Mouse (Mus musculus) heart, adult 18-20 months (tissue): Measurements from ENCODE around the gene Lrrc4. TPM values are rescaled to one million over a fixed set of nuclear protein-coding genes. Genes with fewer than 3 reads are reported as not detected.

ENCODE experiments used
- DNase-seq, 2 experiments: peaks; one replicate each; pipeline ENCODE4 v3.0.0; 2021 to 2022; ENCODE audit warnings: mixed read lengths in 1 of 2
- long read RNA-seq, 2 experiments: library from polyadenylated mRNA; stranded (forward); transcript quantifications; one replicate each; pipeline ENCODE4 v2.0.0; 2021
- total RNA-seq, 2 experiments: library from RNA; stranded (reverse); gene quantifications; 2 replicates each; pipeline ENCODE4 v1.2.3; 2021

The Lrrc4 gene
- under 1 TPM; 0.54 to 0.65 TPM for total RNA-seq
- long read RNA-seq, experiment 1, partial matches to known transcripts: 0 of 5 reads
- long read RNA-seq, experiment 1, other reads (novel, unspliced or antisense): 3 of 5 reads
- long read RNA-seq, experiment 2, partial matches to known transcripts: 0 of 2 reads
- long read RNA-seq, experiment 2, other reads (novel, unspliced or antisense): 1 of 2 reads

DNA sequence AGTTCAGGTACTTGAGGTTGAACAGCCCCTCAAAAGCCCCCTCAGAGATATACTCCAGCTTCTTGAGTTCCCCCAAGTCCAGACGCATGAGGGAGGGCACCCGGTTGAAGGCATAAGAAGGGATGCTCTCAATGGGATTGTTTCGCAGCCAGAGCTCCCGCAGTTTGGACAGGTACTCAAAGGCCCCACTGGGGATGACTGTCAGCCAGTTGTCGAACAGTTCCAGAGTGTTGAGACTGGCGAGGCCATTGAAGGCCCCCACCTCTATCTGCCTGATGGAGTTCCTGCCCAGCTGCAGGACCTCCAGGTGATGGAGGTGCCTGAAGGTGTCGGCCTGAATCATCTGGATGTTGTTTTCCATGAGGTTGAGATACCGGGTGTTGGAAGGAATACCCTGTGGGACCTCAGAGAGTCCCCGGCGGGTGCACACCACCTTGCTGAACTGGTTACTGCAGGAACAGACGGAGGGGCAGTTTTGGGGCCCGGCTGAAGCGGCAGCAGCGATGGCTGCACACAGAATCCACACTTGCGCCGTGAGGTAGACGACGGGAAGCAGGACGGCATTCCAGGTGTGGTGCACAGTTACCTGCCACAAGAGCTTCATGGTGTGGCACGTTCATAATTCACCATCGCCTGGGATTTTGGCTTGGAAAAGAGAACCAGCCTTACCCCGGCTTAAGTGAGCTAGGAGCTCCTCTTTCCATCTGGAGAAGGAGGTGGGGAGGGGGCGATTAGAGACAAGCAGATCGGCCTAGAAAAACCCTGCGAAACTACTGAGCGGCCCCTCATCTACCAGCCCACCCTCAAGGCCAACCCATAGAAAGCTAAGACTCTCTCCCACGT, at the start of gene Lrrc4:
TSS of gene Lrrc4 (minus strand) at position 737 of the 843 bp plus-strand sequence.
- DNase-seq: no peak

DNA sequence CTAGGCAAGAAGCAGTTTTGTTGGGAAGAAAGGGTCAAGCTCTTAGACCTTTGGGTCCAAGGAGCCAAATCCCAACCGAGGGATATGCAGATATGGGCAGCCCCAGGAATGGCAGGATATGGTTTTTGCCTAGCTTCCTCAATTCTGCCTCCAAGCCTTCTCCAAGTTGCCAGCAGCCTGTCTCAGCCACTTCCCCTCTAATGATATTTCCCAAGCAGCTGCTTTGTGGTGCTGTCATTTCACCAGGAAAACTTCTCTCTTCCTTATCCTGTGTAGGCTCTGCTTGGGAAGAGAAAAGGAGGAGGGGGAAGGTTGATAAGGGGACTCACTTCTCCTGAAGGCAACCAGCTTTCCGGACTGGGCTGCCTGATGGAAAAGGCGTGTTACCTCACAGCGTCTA, 49.4 kb upstream of the Lrrc4 start:
- DNase-seq: peak; percentile 12 to 33

DNA sequence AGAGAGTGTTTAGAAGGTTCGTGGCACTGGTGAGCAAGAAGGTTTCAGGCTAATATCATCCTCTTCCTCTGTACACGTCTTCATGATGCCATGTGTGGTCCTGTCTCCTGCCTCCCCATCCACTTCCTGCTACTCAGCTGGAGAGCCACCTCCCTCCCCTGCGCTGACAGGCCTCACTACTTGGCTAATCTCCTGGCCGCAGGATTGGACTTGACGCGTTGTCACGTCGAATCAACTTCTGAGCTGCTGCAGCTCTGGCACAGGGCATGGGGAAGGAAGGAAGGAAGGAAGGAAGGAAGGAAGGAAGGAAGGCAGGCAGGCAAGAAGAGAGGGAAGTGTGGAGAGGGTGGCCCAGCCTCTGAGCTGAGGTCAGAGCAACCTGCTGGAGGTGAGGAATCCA, 47.8 kb upstream of the Lrrc4 start:
- DNase-seq: no peak

DNA sequence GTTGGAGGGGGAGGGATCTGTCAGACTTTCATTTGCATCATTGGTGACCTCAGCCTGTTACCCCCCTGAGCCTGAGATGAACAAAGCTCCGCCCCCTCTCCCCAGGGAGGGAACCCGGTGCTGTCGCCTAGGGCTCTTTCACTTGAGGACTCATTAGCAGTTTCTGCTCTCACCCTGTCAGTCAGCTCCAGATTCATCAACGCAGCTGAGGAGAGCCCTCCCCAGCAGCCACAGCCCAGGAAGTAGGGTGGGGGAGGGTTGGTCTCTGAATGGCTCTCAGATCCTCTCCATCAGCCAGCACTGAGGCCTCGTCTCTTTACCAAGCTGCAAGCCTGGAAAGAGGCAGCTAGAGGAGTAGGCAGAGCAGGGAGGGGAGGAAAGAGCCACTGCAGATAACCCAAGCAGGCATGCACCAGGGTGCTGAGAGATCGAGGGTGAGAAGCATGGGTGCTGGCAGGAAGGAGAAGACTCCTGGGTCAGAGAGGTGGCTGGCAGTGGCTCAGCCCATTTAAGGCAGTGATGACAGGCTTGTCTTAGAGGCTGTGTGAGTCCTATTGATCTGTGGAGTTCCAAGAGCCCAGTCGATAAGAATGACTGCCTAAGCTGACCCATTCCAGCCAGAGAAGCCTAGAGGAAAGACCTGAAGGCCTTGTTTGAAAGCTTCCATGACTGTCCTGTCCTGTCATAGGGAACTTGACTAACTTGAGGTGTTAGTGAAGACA, 46.6 kb upstream of the Lrrc4 start:
- no peak for DNase-seq

DNA sequence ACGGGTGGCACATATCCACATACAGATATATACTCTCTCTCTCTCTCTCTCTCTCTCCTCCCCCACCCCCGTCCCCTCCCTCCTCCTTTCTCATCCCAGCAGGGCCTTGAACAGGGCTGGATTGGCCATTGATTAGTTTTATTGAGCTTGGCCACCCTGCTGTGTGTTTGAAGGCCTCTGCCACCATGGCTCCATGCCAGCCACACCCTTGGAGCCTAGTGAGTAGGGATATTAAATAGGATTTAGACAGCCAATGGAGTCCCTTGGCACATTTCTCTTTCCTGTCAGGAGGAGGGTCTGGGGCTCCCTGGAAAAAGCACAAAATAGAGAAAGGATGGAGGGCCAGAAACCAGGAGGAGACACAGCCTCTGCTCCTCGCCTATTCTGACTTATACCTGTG, 44.9 kb upstream of the Lrrc4 start:
- no peak for DNase-seq

DNA sequence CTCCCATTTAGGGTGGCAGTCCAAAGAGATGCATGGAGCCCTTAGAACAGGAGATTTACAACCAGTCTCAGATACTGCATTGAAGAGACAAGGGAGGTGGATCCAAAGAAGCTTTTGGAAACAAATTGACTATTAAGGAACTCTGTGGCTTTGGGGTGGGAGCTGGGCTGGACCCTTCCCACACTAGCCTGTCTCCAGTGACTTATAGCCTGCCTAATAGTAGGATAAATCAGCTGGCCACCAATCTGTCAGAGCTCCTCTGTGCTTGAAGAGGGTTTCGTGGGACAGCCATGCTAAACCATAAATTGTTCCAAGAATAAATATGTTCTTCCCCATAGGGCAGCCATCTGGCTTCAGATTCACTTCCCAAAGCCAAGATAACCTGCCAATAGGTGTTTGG, 43.8 kb upstream of the Lrrc4 start:
- DNase-seq: no peak

DNA sequence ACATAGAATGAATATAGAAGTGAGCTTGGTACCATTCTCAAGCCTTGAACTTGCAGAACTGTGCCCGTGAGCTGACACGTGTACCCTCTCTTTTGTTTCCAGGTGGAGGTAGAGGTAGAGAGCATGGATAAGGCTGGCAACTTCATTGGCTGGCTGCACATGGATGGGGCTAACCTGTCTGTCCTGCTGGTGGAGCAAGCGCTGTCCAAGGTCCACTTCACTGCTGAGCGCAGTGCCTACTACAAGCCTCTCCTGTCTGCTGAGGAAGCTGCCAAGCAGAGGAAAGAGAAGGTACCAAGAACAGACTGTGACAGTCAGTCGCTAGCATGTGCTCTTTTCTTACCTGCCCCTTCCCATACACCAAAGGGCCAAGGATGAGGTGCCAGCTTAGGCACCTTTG, 43.2 kb upstream of the Lrrc4 start:
- no peak for DNase-seq

DNA sequence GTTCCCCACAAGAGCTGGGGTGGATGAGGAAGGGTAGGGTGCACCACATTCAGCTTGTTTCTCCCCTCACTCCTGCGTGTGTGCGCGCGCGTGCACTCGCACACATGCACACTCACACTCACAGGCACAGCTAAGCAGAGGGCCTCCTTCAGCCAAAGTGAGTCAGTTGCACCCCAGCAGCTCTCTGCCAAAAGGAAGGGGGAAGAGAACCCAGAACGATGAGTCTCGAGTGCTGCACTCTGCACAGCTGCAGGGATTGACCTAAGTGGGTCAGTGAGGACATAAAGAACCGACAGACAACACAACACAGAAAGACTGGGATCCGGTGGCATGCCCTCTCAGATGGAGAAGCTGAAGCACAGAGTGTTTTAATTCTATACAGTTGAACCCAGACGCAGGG, 42.5 kb upstream of the Lrrc4 start:
- DNase-seq: no peak

DNA sequence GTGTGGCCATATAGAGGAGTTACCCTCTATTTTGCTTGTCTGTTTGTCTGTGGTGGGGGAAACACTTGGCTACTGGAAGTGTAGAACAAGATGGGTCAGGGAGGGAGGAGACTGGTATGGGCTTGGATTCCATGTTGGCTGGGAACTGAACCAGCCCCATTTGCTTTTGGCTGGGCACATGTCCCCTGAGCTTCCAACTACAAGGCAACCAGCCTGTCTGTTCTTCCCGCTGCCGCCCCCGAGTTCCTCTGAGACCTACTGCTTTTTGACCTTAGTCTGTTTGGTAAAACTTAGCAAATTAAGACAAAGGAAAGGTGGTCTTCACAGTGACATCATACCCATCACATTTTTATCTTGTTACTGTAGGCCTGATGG, 40.9 kb upstream of the Lrrc4 start:
- no peak for DNase-seq

DNA sequence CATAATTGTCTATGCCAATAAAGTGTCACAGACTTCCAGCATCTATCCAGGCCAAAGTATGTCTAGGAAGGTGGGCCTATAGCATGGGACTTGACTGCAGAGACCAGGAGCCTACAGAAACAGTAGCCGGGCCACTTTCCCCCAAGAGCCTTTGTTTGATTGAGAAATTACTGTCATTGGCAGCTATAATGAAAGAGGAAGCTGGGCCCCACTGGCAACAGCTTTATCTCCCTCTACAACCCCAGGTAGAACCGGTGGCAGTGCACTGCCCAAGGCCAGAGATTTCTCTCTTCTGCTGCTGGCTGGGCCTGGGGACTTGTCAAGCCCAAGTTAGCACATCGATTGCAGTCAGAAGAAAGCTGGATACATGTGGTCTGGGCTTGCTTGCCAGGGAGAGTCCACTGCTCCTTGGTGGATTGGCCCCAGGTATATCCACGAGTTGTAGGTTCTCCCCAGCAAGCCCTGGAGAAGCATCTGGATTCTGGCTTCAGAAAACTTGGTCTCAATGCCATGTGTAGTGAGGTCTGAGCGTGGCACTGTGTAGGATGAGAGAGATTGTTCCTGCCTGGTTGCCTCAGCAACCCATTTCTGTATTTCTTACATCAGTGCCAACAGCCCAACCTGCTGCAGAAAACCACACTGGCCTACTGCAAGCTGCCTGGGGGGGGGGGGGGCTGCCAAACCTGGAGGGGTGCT, 40.3 kb upstream of the Lrrc4 start:
- DNase-seq: no peak

DNA sequence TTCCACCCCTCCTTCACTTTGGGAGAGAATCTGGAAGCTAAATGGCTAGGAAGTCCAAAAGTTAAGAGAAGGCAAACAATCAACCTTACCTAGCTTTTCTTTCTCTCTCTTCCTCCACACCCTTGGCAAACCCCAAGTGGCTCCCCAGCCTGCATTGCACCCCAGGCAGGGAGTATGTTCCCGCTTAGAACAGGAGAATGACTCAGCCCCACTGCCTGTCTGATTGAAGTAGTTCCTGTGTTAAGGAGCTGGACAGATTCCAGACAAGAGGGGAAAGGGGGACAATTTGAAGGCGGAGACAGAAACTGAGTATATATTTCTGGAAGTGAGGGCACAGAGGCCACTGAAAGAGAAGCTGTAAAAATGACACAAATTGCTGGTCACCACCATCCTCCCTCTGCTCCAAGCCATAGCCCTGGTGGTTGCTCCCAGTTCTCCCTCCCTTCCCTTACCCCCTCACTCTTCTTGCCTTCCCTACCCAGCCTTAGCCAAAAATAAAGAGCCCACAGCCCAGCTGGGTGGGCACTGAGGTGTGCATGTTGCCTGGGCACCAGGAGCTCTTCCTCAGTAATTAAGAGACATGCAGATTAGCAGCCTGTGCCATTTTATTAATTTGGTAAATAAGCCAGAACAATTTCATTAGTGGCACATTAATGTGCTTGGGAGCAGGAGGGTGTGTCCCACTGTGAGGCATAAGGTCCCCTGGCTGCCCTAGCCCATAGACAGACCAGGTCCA, 36.1 kb upstream of the Lrrc4 start:
- peak in 1 of 2 experiments; percentile 16 for DNase-seq

DNA sequence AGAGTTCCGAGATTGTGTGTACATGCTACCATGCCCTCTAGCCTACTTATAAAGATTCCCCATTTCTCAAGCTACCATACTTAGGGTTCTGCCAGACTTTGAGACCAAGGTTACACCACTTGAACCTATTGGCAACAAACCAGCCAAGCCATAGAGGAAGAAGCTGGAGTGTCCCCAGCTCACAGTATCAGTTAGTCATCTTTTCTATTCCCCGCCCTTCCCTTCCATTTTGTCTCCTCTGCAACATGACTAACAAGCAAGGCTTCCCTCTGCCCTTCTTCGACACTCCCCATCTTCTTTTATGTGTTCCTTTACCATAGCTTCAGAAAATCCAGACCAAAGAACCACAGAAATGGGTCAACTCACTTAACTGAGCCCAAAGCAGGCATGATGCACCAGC, 34.7 kb upstream of the Lrrc4 start:
- no peak for DNase-seq

DNA sequence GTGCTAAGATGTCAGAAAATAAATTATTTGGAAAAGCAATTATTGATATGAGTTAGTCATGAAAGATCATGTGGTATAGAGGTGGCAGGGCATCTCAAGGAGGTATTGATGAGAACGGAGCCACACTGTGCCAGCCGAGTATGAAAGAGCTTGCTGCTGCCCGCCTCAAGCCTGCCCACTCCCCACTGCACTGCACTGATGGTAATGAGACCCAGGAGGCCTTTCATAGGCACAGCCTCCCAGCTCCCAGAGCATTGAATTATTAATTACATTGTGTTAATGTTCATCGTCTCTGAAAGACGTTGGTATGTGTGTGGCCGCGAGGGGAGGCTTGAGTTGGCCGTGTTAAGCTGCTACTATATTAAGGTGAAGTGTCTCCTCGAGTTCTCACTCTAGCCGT, 33.6 kb upstream of the Lrrc4 start:
- no peak for DNase-seq

DNA sequence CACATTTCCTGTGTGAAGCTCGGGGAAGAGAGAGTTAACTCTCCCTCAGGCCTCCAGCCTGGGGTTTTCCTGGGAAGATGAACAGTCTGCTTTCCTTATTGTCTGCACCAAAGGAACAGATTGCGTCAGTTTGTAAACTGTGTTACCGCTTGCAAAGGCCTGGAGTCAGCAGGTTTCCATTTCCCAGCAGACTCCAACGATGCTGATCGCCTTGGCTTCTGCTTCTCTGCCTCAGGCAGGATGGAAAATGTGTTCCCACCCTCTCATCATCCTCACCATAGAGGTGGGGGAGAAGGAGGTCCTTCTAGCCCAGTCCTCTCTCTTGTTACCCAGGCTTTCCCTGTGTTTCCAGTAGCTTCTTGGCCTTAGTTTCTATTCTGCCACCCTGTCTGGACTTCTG, 33.1 kb upstream of the Lrrc4 start:
- DNase-seq: peak; percentile 26 to 39

DNA sequence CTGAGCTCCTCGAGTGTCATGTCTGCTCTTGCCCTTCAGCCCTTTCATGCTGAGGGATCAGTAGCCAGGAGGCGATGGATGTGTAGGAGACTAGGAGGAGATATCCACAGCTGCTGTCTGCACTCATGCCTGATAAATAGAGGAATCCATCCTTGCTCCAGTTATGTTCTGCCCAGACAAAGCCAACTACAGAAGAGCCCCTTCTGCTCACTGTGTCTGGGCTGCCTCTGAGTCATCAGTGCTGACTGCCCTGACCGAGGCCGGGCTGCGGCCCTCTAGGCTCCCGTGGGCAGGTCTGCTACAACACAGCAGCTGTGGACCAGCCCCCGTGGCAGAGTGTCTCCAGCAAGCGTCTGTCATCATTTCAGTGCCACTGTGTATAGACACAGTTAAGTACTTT, 30.8 kb upstream of the Lrrc4 start:
- no peak for DNase-seq

DNA sequence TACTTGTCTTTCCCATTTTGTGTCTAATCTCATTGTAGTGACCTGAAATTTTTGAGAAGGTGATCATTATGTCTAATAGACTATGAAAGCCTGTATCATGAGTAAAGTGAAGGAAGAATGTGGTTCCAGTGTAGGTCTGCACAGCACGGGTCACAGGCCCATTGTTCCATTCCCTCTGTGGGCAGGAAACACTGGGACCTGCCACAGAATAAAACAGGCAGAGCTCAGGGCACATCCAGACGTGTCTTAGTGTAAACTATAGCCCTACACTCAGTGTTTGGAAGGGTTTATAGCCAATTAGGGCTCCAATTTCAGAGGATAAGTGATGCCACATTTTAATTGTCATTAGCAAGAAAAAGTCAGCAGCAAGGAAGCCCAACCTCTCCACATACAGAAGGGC, 29.4 kb upstream of the Lrrc4 start:
- DNase-seq: no peak

DNA sequence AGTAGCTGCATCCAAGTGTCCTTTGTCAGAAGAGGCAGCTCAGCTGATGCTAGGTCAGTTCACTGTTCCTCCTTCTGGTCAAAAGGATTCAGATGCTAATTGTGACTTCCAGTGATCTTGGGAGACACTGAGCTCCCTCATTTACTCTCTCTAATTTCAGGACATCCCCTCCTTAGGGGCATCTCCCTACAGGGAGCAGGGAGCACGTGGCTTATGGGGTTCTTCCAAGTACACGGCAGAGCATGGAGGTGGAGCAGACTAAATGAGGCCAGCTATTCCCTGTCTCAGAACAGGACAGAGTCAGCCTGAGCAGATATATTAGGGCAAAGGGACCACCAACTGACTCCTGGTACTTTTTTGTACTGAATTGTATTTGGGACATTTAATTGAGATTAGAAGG, 28.9 kb upstream of the Lrrc4 start:
- DNase-seq: no peak

DNA sequence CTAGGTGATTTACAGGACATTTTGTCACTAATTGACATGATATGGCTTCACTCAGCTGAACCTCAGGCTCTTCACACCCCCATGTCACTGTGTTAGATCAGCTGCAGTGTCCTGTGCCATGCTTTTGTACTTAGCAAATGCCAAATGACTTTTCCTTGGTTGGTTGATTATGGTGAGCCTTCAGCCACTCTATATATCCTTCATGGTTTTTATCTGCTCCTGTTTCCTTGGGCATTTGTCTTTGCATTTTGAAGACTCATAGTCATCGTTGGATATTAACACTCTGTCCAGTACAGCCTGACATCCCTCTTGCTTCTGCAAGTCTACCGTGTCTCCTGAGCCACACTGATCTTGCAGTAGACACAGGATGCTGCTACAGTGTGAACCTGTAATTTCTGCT, 27.5 kb upstream of the Lrrc4 start:
- DNase-seq: no peak

DNA sequence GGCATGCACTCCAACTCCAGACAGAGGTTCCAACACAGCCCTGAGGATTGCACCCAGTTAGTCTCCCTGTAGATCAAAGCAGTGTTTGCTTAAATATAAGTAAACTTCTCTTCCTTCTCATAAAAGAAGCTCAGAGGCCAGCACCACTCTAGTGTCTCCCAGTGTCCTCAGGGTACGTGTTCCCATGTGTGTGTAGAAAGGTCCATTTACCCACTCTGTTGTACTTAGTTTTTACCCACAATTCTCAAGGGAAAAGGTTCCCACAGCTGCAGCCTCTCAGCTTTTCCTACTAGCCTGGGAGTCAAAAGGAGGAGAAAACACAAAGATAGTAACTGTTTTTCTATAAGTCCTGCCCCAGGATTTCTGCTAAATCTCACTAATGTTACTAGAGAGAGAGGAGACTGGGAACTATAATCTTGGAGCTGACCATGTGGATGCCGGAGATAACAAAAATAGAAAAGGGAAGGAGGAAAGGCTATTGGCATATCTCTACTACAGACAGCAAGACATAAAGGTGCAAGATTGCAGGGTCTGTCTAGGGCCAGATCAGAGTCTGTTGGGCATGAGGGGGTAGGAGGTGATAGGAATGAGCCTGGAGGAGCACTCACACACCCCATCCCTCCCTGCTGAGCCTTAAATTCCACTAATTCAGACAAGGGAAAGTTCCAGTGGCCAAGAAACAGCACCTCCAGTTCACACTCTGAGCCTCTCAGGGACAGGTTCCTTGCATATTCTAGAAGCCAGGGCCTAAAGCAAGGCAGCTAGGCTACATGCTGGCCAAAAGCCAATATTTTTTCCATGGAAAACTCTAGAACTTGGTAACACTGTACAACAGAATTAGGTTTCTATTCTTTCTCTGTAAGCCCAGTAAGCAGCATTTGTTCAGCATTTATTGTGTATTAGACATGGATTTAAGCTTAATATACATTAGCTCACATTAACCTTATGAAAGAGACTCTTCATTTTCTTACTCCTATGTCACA, 25.9 kb upstream of the Lrrc4 start:
- peak in 1 of 2 experiments; percentile 18 for DNase-seq

DNA sequence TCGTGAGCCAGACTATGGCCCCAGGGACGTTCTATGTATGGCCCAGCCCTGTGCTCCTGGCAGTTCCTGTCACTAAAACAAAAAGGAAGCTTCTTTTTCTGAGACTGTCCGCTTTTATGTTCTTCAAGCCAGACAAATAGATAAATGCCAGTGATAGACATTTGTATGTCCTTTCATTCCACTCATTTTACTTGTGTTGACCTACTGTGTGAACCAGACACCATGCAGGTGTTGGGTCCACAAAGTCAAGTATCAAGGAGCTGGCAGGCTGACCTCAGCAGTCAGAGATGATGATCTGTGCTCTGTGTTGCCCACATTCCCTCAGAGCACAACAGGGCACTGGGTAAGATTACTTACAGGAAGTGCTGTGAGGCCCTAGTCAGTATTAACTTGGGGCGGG, 25.2 kb upstream of the Lrrc4 start:
- DNase-seq: no peak

DNA sequence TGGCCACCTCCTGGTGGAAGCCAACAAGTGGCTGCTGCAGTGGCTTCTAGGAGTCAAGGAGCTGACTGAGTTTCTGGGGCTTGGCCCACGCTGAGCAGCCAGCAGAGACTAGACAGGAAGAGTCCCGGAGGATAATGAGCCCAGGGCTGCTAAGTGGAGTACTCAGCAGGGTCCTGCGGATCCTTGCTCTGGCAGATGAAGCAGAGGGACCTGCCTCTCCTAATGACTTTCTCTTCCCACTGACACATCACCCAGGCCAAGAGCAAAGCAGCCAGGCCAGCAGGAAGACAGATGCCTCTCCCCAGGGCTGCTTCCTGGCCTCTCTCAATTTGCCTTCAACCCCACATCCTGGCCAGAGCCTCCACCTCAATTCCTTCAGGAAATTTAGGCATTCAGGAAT, 23.9 kb upstream of the Lrrc4 start:
- DNase-seq: no peak
